Mouse (Mus musculus) olfactory bulb, adult 2 months (tissue): ENCODE data around the gene Pcdh19.

Source experiments
- CTCF ChIP-seq: fragments of 200-500 bp; IDR thresholded peaks from 2 replicates; pipeline ENCODE4 v1.5.1; 2012; ENCODE audit warnings: low read depth, mild to moderate bottlenecking, low read length, moderate library complexity; ENCODE audit not compliant: insufficient read depth
- POLR2A ChIP-seq: fragments of 200-500 bp; IDR thresholded peaks from 2 replicates; pipeline ENCODE4 v1.6.1; 2012; ENCODE audit warnings: mild to moderate bottlenecking, low read depth, low read length, moderate library complexity; ENCODE audit not compliant: insufficient read depth

DNA sequence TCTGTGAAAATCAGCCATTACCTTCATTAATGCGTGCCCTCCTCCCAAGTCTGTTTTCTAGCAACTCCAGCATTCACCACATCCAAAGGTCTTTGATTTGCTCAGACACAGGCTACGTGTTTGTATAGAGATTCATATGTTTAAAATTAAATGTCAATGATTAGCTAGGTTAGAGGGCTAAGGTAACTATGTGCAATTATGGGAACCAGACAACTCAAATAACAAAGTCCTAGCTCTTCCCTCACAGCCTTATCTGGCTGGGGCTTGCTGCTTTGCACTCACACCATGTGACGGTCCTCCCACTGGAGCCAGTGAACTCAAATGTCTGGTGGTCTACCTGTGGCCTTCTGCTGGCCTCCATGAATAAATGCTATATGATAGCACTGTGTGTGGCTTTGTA lies 38.4 kb downstream of the Pcdh19 start:
- TF ChIP-seq POLR2A (no peak), CTCF (no peak)
